Mouse (Mus musculus): ENCODE measurements around the gene BC051142.

GRCm38 (mm10) chr17:34475060-34475459, 76.4 kb downstream of the BC051142 start:
- no peak for TF ChIP-seq CTCF (IDR thresholded peaks at IDR 0.05; ENCODE audit: insufficient read depth, low read depth, low read length)
- TF ChIP-seq POLR2A (IDR thresholded peaks at IDR 0.05; ENCODE audit: insufficient read depth, low read depth, low read length): no peak

Data from olfactory bulb, adult 2 months (tissue).